Mouse (Mus musculus) cerebellum, adult 9-11 months (tissue): ENCODE measurements around the gene Hint2.

Experiments used
- DNase-seq: peaks from one replicate; pipeline ENCODE4 v3.0.0; 2022

Hint2 gene

DNA sequence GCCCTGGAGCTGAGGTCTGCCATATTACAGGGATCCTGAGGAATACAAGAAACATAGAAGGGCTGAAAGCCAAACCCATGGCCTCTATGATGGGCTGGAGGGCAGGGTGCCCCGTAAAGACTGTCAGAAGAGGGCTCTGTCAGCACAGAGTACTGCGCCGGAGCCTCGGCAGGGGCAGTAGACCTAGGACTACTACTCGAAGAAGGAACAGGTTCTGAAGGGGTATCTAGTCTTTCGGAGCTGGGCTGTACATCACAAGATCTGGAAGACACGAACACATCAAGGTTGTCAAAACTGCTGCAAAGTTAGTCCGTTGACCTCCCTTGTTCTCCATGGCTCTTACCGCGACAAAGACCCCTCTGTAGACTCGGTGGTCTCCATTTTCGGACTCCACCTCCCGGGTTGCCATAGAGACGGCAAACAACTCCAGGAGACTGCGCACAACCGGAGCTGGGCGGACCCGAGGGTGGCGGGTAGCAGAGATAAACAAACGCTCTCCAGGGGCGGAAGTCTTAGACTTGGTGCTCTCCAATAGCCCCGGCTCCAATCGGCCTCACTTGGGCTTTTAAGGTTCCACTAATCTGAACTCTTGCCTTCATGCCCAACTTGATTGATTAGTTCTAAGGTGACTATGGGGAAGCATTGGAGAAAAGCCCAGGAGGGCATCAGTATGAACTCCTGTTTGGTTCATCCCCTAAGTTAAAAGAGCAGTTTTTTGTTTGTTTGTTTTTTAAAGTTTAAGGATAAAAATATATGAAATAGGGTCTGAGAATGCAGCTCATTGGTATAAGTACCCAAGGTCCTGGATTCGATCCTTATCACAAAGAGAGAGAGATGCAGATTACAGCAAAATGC lies 2.9 kb downstream of the Hint2 start, which contains the start of gene Spag8:
Gene Spag8, minus strand, starts transcription at position 434 of the 855 bp plus-strand sequence.
- DNase-seq = no peak

DNA sequence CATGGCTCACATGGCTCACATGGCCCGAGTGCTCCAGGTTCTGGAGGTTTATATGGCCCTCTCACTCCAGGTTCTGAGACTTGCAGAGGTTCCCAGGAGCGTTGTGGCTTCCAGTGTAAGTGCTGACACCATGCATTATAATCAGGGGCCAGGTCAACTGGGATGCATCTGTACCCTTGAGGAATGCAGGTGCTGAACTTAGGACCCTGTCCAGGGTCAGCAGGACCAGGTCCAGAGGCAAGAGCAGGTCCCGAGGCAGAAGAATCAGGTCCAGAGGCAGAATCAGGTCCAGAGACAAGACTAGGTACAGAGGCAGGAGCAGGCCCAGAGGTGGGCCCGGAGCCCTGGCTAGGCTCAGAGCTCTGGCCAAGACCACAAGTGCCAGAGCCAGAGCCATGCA lies 3.5 kb downstream of the Hint2 start:
- DNase-seq = no peak

DNA sequence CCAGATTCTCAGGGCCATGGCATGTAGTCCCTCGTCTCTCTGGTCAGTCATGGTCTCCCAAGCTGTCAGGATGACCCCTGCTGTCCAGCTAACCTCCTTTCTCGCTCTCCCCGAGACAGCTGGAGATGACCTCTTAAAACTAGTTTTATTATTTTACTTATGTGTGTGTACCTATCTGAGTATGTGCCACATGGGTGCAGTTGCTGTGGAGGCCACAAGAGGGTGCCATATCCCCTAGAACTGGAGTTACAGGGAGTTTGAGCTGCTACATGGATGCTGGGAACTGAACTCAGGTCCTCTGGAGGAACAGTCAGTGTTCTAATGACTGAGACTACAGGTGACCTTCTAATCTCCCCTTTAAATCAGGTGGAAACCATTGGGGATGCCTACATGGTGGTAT lies 6.5 kb downstream of the Hint2 start:
- DNase-seq = no peak

DNA sequence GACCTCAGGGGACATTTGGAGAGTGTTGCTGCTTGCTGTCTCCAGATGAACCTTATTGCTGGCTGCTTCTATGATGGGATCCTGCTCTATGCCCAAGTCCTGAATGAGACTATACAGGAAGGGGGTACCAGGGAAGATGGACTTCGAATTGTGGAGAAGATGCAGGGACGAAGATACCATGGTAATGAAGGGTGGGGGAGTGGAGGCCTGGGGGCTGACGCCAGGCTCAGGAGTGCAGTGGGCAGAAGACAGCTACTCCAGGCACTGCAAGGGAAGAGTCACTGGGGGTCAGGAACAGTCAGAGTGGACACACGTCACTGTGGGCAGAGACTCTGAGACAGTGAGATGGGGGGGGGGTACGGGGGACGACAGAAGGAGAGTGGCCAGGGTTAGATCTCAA lies 15.8 kb downstream of the Hint2 start:
- no peak for DNase-seq

DNA sequence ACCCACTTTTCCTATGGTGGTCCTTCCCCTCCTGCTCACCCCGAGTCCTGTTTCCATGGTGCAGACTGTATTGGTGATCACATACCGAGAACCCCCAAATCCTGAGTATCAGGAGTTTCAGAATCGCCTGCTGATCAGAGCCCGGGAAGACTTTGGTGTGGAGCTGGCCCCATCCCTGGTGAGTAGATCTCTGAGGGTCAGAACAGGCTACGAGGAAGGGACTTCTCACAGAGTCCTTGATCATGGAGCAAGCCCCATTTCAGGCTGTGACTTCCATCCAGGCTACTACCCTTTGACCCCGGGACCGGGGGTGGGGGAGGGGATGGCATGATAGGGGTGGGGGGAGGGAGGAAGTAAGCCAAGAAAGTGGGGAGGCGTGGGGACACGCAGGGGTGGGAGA lies 16.2 kb downstream of the Hint2 start:
- DNase-seq = no peak

DNA sequence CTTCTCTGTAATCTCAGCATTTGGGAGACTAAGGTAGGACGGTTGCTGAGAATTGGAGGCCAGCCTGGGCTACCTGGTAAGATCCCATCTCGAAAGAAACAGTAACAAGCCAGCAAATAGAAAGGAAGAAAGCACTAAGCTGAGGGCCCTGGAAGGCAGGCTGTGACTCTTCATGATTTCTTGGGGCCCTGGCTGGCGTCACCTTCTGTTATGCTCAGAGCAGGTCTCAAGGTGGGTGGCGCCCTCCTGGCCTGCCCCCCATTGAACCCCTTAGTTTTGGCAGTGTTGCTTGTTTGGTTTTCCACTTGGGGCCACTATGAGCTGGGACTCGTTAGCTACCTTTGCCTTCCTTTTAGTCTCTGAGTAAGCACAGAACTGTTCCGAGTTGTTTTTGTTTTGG lies 19.5 kb downstream of the Hint2 start:
- no peak for DNase-seq

DNA sequence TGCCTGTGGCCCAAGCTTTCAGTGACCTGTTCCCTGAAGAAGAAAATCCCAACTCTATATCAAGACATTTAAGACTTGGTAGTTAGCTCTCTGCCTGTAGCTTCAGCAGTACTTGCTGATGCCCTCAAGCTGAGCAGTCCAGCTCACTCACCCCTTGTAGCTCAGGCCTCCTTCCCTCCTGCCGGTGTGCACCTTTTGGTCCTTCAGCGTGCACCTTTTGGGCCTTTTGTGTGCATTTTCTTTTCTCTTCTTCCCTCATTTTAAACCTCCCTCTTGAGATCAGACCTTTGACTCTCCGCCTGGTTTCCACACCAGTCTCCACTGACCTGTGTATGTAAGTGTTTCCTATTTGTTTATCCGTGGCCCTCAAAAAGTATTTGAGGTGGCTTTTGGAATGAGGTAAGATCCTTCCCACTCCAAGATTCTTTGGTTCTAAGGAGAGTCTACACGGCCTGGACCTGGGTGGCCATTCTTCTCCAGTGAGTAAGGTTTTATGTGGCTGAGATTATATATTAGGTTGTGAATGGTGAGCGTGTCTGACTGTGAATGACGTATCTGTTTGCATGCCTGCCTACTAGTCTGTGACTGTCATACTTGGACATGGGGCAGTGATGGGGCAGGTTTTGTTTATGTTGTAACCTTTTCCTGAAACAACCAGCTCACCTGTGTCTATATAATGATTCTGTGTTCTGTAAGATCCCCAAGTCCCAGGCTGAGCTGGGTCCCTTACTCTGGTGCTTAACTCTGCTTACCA lies 21.5 kb downstream of the Hint2 start:
- DNase-seq = no peak

DNA sequence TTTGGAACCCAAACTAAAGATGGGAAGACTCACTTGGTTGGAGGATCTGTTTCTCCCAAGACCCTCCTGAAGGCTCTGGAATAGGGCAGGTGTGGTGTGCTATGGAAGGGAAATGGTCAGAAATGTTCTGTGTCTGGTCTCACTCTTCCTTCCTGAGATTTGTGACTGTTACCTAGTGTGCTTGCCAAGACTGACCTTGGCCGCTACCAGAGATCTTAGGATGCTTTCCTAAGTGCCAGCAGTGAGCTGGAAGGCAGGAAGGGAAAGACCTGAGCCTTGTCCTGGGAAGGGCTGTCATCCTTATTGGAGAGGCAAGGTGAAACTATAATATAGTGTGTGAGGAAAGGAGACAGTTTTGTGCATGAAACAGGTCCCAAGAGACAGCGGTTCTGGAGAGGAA lies 22.5 kb downstream of the Hint2 start:
- DNase-seq = no peak

DNA sequence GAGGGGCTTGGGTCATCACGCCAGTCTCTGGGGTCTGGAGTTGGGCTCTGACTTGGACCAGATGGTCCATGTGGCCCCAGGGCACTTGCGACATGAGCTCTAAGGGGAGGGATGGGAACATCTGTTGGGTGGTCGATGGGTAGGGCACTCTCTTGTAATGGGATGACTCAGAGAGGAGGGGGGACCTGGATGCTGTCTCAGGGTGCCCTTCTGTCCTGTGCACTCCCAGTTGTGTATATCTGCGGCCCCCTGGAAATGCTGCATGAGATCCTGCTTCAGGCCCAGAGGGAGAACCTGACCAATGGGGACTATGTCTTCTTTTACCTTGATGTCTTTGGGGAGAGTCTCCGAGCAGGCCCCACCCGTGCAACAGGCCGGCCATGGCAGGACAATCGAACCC lies 23.0 kb downstream of the Hint2 start:
- no peak for DNase-seq

DNA sequence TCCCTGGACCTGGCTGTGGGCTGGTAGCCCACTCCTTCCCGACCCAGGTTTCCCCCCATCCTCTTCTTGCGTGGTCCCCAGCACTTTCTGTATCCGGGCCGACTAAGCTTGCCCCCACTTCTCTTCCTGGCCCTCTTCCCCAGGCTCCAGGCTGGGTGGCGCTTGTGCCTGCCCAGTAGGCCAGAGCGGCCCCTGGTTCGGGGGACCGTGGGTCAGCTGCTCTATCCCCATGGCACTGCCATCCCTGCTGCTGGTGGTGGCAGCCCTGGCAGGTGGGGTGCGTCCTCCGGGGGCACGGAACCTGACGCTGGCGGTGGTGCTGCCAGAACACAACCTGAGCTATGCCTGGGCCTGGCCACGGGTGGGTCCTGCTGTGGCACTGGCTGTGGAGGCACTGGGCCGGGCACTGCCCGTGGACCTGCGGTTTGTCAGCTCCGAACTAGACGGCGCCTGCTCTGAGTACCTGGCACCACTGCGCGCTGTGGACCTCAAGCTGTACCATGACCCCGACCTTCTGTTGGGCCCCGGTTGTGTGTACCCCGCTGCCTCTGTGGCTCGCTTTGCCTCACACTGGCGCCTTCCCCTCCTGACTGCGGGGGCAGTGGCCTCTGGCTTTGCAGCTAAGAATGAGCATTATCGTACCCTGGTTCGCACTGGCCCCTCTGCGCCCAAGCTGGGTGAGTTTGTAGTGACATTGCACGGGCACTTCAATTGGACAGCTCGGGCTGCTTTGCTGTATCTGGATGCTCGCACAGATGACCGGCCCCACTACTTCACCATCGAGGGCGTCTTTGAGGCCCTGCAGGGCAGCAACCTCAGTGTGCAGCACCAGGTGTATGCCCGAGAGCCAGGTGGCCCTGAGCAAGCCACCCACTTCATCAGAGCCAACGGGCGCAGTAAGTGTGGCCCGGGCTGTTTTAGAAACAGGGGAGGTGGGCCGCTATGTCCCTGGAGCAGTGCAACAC lies 24.0 kb downstream of the Hint2 start:
- peak; percentile 75 for DNase-seq

DNA sequence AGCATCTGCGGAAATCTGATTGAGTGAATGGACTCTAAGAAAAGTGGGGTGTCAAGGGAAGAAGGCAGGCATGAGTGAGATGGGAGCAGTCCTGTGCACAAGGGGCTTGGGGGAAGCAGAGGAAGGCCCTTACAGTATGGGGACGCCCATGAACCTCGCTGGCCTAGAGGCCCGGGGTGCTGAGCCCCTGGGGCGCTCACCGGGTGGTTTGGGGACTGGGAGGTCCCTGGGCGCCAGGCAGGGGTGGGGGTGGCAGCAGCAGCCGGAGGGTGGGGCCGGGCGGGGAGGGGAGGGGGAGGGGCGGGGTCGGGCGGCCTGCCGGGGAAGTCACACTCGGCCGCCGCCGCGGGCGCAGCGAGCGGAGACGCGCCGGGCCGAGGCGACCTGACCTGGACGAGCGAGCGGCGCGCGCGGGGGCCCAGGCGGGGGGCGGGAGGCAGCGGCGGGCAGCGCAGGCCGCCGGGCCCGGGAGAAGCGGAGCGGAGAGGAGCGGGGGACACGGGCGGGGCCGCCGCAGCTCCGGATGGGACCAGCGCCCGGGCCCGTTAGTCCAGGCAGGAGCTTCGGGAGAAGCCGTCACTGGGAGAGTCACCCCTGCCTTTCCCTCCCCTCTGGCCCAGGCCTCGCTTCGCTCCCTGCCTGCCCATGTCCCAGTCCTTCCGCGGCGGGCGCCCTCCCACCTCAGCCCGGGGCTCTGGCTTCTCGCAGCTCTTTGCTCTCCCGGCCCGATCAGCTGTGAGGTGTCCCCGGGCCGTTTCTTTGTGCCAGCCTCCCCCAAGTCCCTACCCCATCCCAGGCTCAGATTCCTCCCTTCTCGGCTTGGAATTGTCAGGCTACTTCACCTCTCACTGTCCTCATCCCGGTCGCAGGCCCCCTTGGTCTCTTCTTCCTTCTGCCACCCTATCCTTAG lies 25.0 kb downstream of the Hint2 start, which contains the start of gene Npr2:
Gene Npr2, plus strand, starts transcription at position 890 of the 910 bp plus-strand sequence.
- peak; percentile 74 for DNase-seq

DNA sequence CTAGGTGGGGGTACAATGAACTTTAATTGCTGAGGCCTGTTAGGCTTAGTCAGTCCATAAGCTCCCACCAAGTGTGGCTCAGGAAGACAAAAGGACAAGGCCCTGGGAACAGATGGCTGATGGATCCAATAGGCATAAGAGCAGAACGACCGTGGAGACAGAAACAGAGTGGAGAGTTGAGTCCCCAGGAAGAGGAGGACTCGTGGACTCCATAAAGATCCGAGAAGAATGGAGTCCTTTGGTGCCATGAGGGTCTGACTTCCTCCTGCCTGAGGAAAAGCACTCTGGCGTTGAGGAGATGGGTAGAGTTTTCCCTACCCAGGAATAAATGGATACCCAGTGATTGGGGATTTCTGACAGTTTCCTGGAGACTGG lies 25.6 kb downstream of the Hint2 start:
- DNase-seq = no peak

DNA sequence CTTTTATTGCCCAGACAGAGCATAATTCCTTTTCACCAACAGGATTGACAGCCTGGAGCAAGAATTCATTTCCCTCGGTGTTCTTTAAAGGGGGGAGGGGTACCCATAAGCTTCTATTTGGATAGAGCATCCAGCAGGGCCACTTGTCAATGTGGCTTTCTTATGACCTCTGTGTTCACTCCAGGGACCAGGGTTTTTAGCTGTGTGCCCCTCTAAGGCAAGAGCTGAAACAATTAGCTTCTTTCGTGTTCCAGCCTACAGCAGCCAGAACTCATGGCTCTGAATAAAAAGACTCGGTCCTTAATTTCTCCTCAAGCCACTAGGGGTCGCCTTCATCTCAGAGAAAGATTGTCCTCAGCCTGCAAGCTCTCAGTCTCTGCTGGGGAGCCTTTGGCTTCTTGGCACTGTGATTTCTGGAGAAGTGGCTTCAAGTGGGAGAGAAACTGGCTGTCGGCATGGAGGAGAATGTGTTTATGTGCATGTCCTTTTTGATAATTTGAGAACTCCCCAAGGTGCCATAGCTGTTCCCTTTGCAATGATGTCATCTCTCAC lies 26.2 kb downstream of the Hint2 start:
- peak; percentile 92 for DNase-seq

DNA sequence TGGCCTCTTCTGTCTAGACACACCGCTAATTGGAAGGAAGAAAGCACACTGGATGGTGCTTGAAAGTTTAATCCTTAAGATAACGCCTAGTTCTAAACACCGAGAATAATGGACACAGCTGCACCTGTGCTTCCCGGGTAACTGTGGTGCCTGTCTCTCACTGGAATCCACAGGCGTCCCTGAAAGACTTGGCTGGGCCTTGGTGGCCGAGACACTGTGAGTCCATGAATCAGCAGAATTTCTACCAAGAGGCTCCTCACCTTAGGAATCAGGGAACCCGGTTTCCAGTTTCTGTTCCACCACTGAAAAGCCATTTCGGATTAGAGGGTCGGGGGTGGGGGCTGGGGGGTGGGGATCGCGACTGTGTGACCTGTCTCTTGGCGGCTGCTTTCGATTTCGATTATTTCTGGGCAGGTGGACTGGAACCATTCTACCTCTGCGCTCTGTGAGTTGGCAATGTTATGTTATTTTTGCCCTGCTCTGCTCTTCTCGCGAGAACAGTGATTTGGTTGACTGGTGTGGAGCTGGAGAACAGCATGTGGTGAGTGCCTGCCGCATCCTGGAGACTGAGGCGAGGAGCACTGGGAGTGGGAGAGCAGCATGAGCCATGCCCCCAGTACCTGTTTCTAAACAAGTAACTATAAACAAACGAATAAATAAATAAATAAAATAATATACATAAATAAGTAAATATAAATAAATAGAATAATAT lies 27.0 kb downstream of the Hint2 start:
- DNase-seq = peak; percentile 76

DNA sequence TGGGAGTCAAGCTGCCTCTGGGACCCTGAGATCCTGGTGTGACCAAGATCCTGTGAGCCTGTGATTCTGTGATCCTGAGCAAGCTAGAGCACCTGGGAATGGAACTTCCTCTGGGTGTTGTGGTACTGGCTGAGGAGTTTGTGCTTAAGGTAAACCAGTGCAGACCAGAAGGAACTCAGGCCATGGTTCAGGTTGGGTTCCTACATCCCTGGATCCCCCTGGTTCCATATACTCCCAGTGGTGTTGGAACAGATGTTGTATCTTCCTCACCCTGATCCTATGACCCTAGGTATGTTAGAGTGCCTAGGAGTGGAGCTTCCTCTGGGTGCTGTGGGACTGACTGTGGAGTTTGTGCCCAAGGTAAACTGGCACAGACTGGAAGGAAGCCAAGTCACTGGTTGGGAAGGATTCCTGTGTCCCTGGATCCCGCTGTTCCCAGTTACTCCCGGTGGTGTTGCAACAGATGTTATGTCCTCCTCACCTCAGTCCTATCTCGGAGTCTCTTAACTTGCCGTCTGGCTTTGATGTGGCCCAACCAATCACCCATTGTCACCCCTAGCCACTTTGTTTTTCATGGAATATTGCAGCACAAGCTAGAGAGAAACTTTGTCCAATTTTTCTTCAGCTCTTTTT lies 36.0 kb downstream of the Hint2 start:
- DNase-seq = no peak

DNA sequence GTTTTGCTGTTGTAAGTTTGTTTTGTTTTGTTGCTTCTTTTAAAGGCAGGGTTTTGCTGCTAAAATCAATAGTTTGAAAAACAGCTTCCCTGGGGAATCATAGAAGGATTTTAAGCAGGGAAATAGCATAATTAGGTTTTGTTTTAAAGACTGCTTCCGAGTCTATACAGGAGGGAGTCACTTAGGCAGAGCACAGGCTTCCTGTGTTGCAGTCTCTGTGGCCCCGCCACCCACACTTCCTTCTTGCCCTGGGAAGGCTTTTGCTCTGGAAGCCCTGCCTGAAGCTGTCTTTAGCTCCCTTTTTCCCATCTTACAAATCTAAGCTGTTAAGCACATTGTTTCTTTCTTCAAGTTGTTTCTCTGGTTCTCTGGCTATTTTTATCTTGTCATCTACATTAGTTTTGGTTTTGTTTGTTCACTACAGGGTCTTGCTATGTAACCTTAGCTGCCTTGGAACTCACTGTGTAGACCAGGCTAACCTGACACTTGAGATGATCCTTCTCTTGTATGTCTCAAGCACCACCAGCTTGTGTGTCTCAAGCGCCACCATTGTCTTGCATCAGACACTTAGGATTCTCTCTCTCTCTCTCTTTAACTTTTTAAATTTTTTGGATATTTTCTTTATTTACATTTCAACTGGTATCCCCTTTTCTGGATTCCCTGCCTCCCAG lies 43.1 kb downstream of the Hint2 start:
- no peak for DNase-seq

DNA sequence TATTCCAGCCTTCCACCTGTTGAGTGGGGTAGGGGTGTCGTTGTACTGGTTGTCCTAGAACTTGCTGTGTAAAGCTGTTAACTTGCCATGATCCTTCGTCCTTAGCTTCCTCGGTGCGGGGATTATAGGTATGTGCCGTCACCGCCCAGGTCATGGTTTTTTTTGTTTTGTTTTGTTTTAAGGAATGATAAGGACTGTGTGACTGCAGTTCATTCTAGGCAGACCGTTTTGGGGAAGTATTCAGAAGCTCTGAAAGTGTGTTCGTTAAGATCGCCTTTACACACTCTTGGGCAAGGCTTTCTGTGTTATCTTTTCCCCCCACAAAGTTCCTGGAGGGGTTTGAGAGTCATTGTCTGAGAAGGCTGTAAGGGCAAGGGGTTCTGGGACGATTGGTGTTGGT lies 43.7 kb downstream of the Hint2 start:
- no peak for DNase-seq

DNA sequence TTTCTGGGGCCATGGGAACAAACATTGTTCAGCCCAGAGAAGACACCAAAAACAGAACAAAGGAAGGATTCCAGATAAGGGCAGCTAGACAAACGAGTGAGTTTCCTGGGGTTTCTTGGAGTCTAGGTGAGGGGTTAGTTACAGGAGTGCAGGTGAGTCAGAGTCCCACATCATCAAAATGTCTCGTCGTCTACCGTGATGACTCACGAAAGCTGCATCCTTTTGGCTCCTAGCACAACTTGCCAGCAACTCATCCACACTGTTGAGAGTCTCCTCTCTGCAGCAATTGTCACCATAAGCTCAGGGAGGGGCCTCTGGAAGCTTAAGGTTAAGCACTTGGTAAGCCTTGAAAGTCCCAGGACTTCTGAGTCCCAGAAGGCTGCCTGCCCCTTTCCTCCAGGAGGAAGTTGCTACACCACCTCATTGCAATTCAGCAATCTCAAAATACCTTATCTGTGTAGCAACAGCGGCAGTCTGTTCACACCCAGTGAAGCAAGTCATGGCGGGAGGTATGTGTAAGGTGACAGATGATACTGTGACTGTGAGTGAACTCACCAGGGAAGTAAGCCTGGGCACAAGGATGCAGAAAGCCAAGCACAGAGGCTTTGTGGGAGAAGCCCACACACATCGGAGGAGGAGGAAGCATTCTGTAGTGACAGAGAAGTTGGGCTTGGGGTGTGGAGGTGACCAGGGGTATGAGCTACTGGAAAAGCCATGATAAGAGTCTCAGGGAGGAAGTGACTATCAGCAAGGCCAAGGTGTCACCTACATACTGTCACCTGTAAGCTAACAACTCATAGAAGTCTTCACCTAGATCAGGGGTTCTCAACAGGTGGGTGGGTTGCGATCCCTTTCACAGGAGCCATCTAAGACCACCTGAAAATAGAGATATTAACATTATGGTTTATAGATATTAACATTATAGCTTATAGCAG lies 51.2 kb downstream of the Hint2 start:
- DNase-seq = no peak
